Mouse (Mus musculus) C2C12 (cell line): ENCODE measurements around the gene Trub2. TPM values are rescaled to one million over a fixed set of nuclear protein-coding genes. Genes with fewer than 3 reads are reported as not detected.

Experiments
- H3K27me3 ChIP-seq: one replicate; pipeline ENCODE4 v1.6.1; 2011; ENCODE audit not compliant: control insufficient read depth, insufficient read depth, insufficient read length
- H3K36me3 ChIP-seq: one replicate; pipeline ENCODE4 v1.6.1; 2011; ENCODE audit not compliant: control insufficient read depth, insufficient read depth
- H3K4me3 ChIP-seq: one replicate; pipeline ENCODE4 v1.5.1; 2011; ENCODE audit warnings: mild to moderate bottlenecking, control low read depth; ENCODE audit not compliant: poor library complexity, insufficient read depth, severe bottlenecking
- H3K79me2 ChIP-seq: one replicate; pipeline ENCODE4 v1.6.1; 2011; ENCODE audit not compliant: control insufficient read depth, insufficient read depth
- H3K79me3 ChIP-seq: one replicate; pipeline ENCODE4 v1.6.1; 2011; ENCODE audit warnings: low read depth, control low read depth
- H3ac ChIP-seq: one replicate; pipeline ENCODE3; 2011; ENCODE audit warnings: low read depth; ENCODE audit not compliant: control insufficient read depth, insufficient read length
- CEBPB ChIP-seq: IDR thresholded peaks from one replicate; pipeline ENCODE4 v1.6.1; 2011; ENCODE audit warnings: low read depth, mild to moderate bottlenecking, control low read depth, moderate library complexity
- CTCF ChIP-seq: IDR thresholded peaks from one replicate; pipeline ENCODE4 v1.5.1; 2011; ENCODE audit not compliant: control insufficient read depth, insufficient read depth, insufficient read length
- FOSL1 ChIP-seq: IDR thresholded peaks from one replicate; pipeline ENCODE4 v1.8.0; 2011; ENCODE audit warnings: mild to moderate bottlenecking, low read length; ENCODE audit not compliant: poor library complexity, insufficient read depth, severe bottlenecking
- MAX ChIP-seq: IDR thresholded peaks from one replicate; pipeline ENCODE4 v1.6.1; 2011; ENCODE audit warnings: mild to moderate bottlenecking, control low read depth
- MYOD1 ChIP-seq: IDR thresholded peaks from one replicate; pipeline ENCODE4 v1.6.1; 2011; ENCODE audit warnings: low read depth; ENCODE audit not compliant: control insufficient read depth, insufficient read length
- MYOG ChIP-seq: IDR thresholded peaks from one replicate; pipeline ENCODE4 v1.6.1; 2011; ENCODE audit not compliant: control insufficient read depth, insufficient read length; ENCODE audit errors: extremely low read depth
- USF1 ChIP-seq: IDR thresholded peaks from one replicate; pipeline ENCODE4 v1.6.1; 2011; ENCODE audit warnings: low read depth, mild to moderate bottlenecking, control low read depth, moderate library complexity
- polyA plus RNA-seq: library from polyadenylated mRNA; unstranded; fragments of >200 nt; fragmentation: generic; extraction: Trizol; gene quantifications from one replicate; pipeline ENCODE4 v1.2.1, GENCODE M21; 2012; ENCODE audit warnings: missing spikeins

Trub2 gene
- polyA plus RNA-seq, 1 experiment, result 55.0 TPM

DNA sequence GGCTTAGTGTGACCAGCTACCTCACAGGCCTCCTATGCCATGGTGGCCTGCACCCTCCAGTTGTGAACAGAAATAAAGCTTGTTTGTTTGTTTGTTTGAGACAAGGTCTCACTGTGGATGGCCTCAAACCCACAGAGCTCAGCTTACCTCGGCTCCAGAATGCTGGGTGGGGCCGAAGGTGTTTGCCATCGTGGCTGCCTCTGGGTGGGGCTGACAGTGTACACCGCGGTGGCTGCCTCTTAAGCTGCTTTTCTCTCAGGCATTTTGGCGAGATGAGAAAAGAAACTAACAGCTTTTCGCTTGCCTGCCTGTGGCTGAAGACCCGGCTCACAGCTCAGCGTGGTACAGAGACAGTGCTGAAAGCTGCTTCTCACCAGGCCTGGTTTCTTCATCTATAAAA is 19.4 kb downstream of the Trub2 start:
- Histone ChIP-seq H3K4me3 (no peak overlapping the region), H3K27me3 (peaks cover 11% of the 10 kb centered on the region), H3ac (no peak overlapping the region), H3K79me3 (no peaks in the 10 kb centered on the region), H3K36me3 (peaks cover 8% of the 10 kb centered on the region), H3K79me2 (no peaks in the 10 kb centered on the region)
- TF ChIP-seq FOSL1 (no peak), MYOG (no peak), MYOD1 (no peak), MAX (no peak), CTCF (no peak), USF1 (no peak), CEBPB (no peak)

DNA sequence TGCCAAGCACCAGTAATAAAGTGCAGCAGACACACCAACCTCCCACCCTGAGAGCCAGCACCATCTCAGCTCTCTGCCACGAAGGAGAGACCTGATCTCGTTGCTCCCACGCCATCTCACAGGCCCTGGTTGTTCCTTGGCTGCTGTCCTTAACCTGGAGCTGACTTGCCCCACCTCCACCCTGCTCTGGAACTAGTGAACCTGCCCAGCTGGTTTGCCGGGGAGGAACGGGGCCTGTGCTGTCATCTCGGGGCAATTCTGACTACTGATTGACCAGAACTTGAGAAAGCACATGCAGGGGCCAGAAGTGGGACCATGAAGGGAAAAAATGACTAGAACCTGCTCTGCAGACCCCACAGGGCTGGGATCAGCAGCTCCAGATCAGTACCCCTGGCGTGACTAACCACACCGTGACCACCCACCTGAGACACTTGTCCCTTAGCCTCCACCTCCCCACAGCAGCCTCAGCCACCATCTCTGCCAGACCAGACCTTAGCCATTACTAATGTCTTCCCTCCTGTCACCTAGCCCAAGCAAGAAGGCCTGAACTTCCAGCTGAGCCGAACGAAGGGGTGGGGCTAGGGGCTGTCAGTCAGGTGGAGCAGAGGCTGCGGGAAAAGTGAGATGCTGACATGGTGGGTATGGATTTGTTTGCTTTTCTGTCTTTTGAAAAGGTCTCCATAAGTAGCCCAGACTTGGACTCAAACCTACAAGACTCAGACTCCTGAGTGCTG is 20.2 kb downstream of the Trub2 start:
- Histone ChIP-seq H3K36me3 (peaks cover 3% of the 10 kb centered on the region), H3K4me3 (no peak overlapping the region), H3ac (no peak overlapping the region), H3K79me2 (no peaks in the 10 kb centered on the region), H3K79me3 (no peaks in the 10 kb centered on the region), H3K27me3 (peaks cover 14% of the 10 kb centered on the region)
- no peak for TF ChIP-seq MYOD1
- TF ChIP-seq USF1, result no peak
- TF ChIP-seq FOSL1, result no peak
- no peak for TF ChIP-seq CEBPB

DNA sequence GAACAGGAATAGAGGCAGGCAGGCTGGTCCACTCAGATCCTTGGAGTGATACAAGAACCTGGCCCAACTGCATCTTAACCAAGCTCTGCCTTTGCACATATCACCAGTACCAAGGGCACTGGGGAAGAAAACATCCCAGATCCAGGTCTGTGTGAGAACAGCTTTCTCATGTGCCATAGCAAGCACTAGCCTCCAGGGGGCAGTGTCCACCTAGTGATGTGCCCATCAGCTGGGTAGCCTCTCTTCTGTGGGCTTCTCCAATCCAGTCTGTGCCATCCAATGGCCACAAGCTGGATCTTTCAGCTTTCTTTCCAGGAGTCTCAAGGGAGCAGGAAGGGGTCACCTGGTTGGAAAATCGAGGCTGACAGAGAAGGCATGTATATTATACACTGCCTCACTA is 23.5 kb downstream of the Trub2 start:
- TF ChIP-seq MYOG (no peak), USF1 (no peak), CTCF (peak; percentile 88)
- no peak overlapping the region for H3ac ChIP-seq

DNA sequence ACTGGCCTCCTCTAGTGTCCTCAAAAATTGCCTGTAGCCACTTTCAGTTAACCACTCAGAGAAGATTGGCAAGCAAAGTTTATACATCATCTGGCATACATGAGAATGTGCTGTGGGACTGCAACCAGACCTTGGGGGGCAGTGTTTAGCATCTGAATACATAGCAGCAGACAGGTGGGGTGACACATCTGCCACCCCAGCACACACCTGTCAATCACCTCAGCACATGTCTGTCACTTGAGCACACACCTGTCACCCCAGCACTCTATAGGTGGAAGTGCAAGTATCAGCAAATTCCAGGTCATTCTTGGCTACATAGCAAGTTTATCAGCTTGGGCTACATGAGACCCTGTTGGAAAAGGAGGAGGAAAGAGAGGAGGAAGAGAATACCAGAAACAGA is 32.6 kb downstream of the Trub2 start:
- H3K79me2 ChIP-seq, result no peaks in the 10 kb centered on the region
- H3K27me3 ChIP-seq, result peaks cover 29% of the 10 kb centered on the region
- H3K36me3 ChIP-seq, result no peaks in the 10 kb centered on the region
- no peak overlapping the region for H3K4me3 ChIP-seq
- no peaks in the 10 kb centered on the region for H3K79me3 ChIP-seq
- TF ChIP-seq USF1 (no peak), FOSL1 (no peak), MYOD1 (no peak), CTCF (no peak), MYOG (no peak), CEBPB (no peak), MAX (no peak)
- H3ac ChIP-seq, result no peak overlapping the region

More for the DNA sequence above, 23.5 kb downstream of the Trub2 start:
- Histone ChIP-seq H3K36me3 (no peaks in the 10 kb centered on the region), H3K79me3 (no peaks in the 10 kb centered on the region), H3K27me3 (peaks cover 35% of the 10 kb centered on the region), H3K79me2 (no peaks in the 10 kb centered on the region), H3K4me3 (no peak overlapping the region)

DNA sequence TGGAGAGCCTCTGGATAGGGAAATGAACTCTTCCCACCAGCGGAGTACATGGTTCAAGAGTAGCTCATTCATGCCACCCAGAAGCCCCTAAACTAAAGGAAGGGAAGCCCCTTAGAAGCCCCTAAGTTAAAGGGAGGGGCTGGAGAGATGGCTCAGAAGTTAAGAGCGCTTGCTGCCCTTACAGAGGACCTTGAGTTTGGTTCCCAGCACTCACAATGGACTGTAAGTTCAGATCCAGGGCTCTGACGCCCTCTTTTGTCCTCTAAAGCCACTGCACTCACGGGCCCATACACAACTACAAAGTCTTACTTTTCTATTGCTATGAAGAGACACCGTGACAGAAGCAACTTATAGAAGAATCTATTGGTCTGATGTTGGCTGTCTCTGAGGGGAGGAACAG is 35.9 kb downstream of the Trub2 start:
- Histone ChIP-seq H3K36me3 (no peaks in the 10 kb centered on the region), H3K79me2 (no peaks in the 10 kb centered on the region), H3K79me3 (no peaks in the 10 kb centered on the region), H3ac (no peak overlapping the region), H3K4me3 (no peak overlapping the region), H3K27me3 (peaks cover 43% of the 10 kb centered on the region)
- no peak for TF ChIP-seq FOSL1

DNA sequence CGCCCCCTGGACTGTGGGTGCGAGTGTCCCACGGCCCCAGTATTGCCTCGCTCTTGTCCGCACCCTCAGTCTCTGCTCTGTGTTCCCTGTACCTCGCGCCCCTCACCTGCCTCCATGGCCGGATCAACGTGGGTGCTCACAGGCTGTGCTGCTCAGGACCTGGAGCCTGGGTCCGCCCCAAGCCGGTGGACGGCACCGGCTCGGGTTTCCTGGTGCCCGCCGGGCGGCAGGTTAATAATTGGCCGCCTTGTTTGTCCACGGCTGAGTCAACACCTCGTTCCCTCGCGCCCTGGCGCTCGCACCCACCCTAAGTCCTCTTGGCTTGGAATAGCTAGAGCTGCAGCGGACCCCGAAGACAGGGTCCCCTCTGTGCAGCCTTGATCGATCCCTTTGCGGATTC is 36.8 kb downstream of the Trub2 start, which contains the start of gene Gm13420:
Gm13420 (minus strand) TSS at position 189 of the 400 bp plus-strand sequence.
- no peaks in the 10 kb centered on the region for H3K36me3 ChIP-seq
- H3K79me2 ChIP-seq, result no peaks in the 10 kb centered on the region
- no peaks in the 10 kb centered on the region for H3K79me3 ChIP-seq
- H3ac ChIP-seq, result no peak within 1 kb of the TSS
- peaks cover 50% of the 10 kb centered on the region for H3K27me3 ChIP-seq
- H3K4me3 ChIP-seq, result no peak within 1 kb of the TSS
- TF ChIP-seq CTCF, result no peak
- TF ChIP-seq MAX, result no peak
- no peak for TF ChIP-seq MYOD1
- TF ChIP-seq USF1, result no peak
- TF ChIP-seq FOSL1, result no peak
- TF ChIP-seq CEBPB, result no peak
- TF ChIP-seq MYOG, result no peak
